Mouse (Mus musculus) left cerebral cortex, adult 2 months (tissue): ENCODE data around the gene Car3. TPM values are rescaled to one million over a fixed set of nuclear protein-coding genes. Genes with fewer than 3 reads are reported as not detected.

Experiments used
- DNase-seq, 2 experiments: peaks; one replicate each; pipeline ENCODE4 v3.0.0; 2021 to 2022; ENCODE audit warnings: low spot score in 2 of 2, mixed read lengths in 1 of 2; ENCODE audit errors: extremely low spot score in 1 of 2
- H3K27ac ChIP-seq: fragments of 200-600 bp; 2 replicates; pipeline ENCODE4 v1.8.1; 2022
- H3K4me3 ChIP-seq: fragments of 200-600 bp; 2 replicates; pipeline ENCODE4 v1.8.1; 2022
- CTCF ChIP-seq: fragments of 200-600 bp; IDR thresholded peaks from 2 replicates; pipeline ENCODE4 v1.8.1; 2022; ENCODE audit warnings: antibody characterized with exemption, mild to moderate bottlenecking, moderate library complexity
- intact Hi-C: fragments of 180-260 bp; cut with DNase I; formaldehyde crosslinking; loops from one replicate; pipeline ENCODE4 v1.15.1; 2025
- total RNA-seq, 2 experiments: library from RNA; stranded (reverse); gene quantifications; 2 replicates each; pipeline ENCODE4 v1.2.3; 2021

Gene Car3
- total RNA-seq, 2 experiments from 2014 or later = 0.61 to 0.72 TPM

GRCm38 (mm10) chr3:14857874-14858273, 5.4 kb upstream of the Car3 start:
- DNase-seq = no peak
- Histone ChIP-seq H3K4me3 (no peak overlapping the region), H3K27ac (no peak overlapping the region)
- TF ChIP-seq CTCF = no peak
- intact Hi-C loops = no loop called here

DNA sequence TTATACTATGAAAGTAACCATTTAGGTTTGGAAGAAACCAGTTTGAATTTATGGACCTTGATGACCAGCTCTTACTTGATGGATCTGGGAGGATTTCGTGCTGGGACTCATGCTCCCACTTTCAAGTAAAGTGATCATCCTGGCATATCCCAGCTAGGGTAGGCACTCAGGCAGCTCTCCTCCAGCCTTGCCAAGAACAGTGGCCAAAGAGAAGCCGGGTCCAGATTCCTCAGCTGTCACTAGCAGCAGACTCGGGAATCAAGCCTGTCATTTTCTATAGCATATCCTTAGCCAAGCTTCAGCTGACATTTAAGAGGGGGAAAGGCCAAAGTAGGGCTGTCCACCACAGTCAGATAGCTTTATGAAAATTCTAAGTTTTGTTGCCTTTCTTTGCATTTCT, 3.0 kb upstream of the Car3 start:
- H3K27ac ChIP-seq = no peak overlapping the region
- no peak for TF ChIP-seq CTCF
- no peak for DNase-seq
- intact Hi-C loops = no loop called here
- H3K4me3 ChIP-seq = no peak overlapping the region

GRCm38 (mm10) chr3:14861165-14861564, 2.1 kb upstream of the Car3 start:
- intact Hi-C loops = no loop called here
- TF ChIP-seq CTCF = no peak
- Histone ChIP-seq H3K27ac (no peak overlapping the region), H3K4me3 (no peak overlapping the region)
- DNase-seq = no peak

DNA sequence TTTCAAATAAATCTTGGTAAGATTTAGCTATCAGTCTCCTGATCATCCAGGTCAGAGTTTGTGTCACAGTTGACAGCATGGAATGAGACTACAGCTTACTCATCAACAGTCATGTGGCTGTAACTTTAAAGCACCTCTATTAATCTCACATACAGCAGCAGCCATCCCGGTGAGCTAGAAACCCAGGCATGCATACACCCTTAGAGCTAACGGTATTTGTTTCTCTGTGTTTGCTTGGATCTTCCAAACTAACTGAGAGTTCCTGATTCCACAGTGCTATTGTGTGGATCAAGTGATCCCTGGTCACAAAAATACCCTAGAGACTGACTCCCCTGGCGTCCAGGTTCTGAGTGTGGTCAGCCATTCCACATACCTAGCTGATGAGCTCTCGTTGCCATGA, 1.5 kb upstream of the Car3 start:
- intact Hi-C loops = no loop called here
- H3K27ac ChIP-seq = no peak overlapping the region
- no peak for TF ChIP-seq CTCF
- no peak overlapping the region for H3K4me3 ChIP-seq
- DNase-seq = no peak

DNA sequence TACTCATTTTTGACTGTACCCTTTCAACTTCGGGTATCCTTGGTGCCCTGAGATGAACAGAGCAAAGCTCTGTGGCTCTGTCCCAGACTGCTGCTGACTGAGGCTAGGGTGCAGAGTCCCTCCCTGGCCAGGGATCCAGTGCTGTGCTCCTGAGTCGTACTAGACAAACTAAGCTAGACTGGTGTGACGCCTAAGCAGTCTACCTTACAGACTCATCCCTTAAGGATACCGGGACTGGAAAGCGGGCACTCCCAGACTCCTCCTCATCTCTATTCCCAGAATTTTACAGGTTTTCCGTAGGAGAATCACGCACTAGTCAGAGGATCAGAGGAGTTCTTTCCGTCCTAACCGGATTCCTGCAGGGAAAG, 674 bp upstream of the Car3 start:
- Histone ChIP-seq H3K27ac (no peak overlapping the region), H3K4me3 (peak overlapping the region; percentile 28)
- no peak for DNase-seq
- intact Hi-C loops = no loop called here
- no peak for TF ChIP-seq CTCF

GRCm38 (mm10) chr3:14863922-14864321, 610 bp downstream of the Car3 start:
- intact Hi-C loops = no loop called here
- TF ChIP-seq CTCF = no peak
- DNase-seq = no peak
- Histone ChIP-seq H3K27ac (no peak overlapping the region), H3K4me3 (no peak overlapping the region)

DNA sequence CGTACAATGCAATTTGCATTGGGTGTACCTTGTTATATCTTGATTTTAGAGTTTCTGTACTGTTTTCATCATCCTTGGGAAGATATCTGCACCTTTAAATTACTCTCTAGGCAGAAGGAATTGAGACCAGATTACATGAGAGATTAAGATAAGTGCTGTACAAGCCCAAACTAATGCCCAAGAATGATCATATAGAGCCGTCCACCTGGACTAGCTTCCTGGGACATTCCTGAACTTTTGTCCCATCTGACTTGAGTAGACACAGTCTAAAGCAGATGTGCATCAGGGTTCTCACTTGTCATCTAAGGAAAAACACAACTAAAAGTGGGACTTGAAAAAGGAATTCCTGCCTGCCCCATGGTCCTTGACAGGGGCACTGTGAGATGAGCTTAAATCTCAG, 2.6 kb downstream of the Car3 start:
- Histone ChIP-seq H3K4me3 (no peak overlapping the region), H3K27ac (no peak overlapping the region)
- DNase-seq = no peak
- TF ChIP-seq CTCF = no peak
- intact Hi-C loops = no loop called here

GRCm38 (mm10) chr3:14869779-14870178, 6.5 kb downstream of the Car3 start:
- peak; percentile 46 to 57 for DNase-seq
- Histone ChIP-seq H3K27ac (no peak overlapping the region), H3K4me3 (0 out of 2 replicates have a peak overlapping the region, but pooled peaks have one; percentile 18)
- peak; percentile 79 for TF ChIP-seq CTCF
- intact Hi-C loops = loop anchor here (5.0 kb wide), 2 partner anchors 192 to 373 kb away; no protein-coding TSS in a partner anchor

DNA sequence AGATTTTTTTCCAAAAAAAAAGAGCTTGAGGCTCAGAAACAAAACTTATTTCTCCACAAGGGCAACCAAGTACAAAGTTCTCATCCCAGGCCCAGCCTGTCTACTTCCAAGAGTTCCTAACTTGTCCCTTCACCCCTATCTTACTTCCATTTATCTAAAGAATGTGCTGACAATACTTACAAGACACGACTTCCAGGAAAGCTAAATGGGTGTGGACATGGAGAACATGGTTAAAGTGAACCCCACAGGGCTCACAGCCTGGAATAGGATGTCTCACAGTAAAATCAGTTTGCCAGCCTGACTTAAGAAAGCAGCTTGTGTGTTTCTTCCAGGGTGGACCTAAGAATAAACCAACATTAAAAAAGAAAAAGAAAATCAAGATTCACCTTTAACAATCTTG, 7.2 kb downstream of the Car3 start:
- TF ChIP-seq CTCF = no peak
- intact Hi-C loops = loop anchor here (5.0 kb wide), 2 partner anchors 193 to 372 kb away; no protein-coding TSS in a partner anchor
- Histone ChIP-seq H3K4me3 (no peak overlapping the region), H3K27ac (no peak overlapping the region)
- DNase-seq = no peak

- no peak overlapping the region for H3K27ac ChIP-seq
- DNase-seq = no peak
- TF ChIP-seq CTCF = no peak; the same call in none of the 2 replicates
These were observed 8.1 kb downstream of the Car3 start for GRCm38 (mm10) chr3:14871386-14871785.

GRCm38 (mm10) chr3:14874402-14875040, 11.2 kb downstream of the Car3 start:
- intact Hi-C loops = loop anchor here (1.0 to 5.0 kb wide), 3 partner anchors 197 to 368 kb away; no protein-coding TSS in a partner anchor
- H3K27ac ChIP-seq = no peak overlapping the region
- no peak for DNase-seq
- H3K4me3 ChIP-seq = no peak overlapping the region
- TF ChIP-seq CTCF = peak; percentile 82

More at GRCm38 (mm10) chr3:14871386-14871785, 8.1 kb downstream of the Car3 start:
- intact Hi-C loops = loop anchor here (5.0 kb wide), 2 partner anchors 194 to 371 kb away; no protein-coding TSS in a partner anchor
- H3K4me3 ChIP-seq = no peak overlapping the region

- no peak overlapping the region for H3K27ac ChIP-seq
- intact Hi-C loops = no loop called here
These were observed 13.1 kb downstream of the Car3 start for GRCm38 (mm10) chr3:14876325-14876918.

More at GRCm38 (mm10) chr3:14876325-14876918, 13.1 kb downstream of the Car3 start:
- no peak for DNase-seq
- no peak for TF ChIP-seq CTCF
- no peak overlapping the region for H3K4me3 ChIP-seq
